Mouse (Mus musculus) heart, postnatal 25 days (tissue): ENCODE results near the gene Polr3gl. TPM values are rescaled to one million over a fixed set of nuclear protein-coding genes. Genes with fewer than 3 reads are reported as not detected.

Experiments used
- DNase-seq: peaks from one replicate; pipeline ENCODE4 v3.0.0; 2022; ENCODE audit warnings: low spot score
- intact Hi-C: fragments of 180-260 bp; cut with DNase I; formaldehyde crosslinking; loops from one replicate; pipeline ENCODE4 v1.15.1; 2025
- total RNA-seq, 2 experiments: library from RNA; stranded (reverse); gene quantifications; 2 replicates each; pipeline ENCODE4 v1.2.3; 2021

Gene Polr3gl
- total RNA-seq, 2 experiments from 2014 or later: 25.2 to 25.9 TPM

DNA sequence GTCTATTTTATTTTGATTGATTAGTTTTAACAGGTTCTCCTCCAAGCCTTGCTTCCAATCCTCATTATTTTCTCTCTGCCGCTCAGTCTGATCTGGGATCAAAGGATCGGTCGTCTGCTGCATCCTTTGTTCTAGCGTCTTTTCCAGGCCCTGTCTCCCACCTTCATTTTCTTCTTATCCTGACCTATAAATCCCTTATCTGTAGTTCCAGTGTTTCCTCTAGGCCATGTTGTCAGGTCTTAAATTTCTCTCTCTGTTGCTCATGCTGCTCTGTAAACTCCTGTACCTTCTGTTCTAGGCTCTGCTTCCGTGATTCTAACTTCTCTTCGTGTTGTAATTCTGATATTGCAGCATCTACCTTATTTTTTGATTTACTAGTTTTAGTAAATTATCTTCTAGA is 53.2 kb downstream of the Polr3gl start:
- no peak for DNase-seq
- intact Hi-C loops: no loop called here

DNA sequence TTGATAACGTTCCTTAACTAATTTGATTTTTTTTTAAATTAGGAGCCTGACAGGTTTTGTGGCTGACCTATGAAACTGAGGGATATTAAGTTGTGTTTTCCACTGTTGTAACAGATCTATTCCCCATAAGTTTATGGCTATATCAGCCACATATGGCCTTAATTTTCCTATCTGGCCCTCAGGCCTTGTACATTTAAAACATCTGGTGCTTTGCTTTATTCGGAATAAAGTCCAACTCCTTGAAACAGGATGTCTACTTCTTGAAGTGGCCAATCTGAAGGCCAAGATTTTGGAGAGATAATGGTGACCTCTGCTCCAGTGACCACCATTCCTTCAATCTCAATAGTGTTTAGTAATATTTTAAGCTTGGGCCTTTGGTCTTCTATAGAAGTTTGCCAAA is 54.7 kb downstream of the Polr3gl start:
- intact Hi-C loops: no loop called here
- DNase-seq: no peak

DNA sequence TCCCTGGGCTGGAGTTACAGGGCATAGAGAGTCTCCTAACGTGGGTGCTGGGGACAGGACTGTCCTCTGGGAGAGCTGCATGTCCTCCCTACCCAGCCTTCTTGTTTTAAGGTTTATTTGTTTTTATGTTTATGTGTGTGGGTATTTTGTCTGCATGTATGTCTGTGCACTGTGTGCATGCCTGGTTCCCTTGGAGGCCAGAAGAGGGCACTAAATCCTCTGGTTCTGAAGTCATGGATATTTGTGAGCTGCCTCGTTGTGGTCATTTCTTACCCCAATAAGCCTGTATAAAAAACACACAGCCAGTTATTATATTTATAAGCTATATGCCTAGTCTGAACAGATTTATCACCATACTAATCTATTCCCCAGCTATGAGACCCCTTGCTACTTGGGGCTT is 59.7 kb downstream of the Polr3gl start:
- intact Hi-C loops: no loop called here
- DNase-seq: no peak

DNA sequence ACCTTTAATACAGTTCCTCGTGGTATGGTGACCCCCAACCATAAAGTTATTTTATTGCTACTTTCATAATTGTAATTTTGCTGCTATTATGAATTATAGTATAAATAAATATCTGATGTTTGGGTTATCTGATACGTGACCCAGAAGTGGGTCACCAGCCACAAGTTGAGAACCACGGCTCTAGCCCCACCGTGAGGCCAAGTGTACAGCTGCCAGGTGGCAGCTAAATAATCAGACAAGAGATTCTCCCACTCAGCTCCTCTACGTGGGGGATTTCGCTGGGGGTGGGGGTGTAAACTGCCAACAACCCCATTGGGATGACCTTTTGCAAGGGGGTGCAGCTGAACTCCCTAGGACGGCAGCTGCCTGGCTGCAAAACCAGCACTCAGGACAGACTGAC is 61.9 kb downstream of the Polr3gl start:
- intact Hi-C loops: no loop called here
- no peak for DNase-seq

DNA sequence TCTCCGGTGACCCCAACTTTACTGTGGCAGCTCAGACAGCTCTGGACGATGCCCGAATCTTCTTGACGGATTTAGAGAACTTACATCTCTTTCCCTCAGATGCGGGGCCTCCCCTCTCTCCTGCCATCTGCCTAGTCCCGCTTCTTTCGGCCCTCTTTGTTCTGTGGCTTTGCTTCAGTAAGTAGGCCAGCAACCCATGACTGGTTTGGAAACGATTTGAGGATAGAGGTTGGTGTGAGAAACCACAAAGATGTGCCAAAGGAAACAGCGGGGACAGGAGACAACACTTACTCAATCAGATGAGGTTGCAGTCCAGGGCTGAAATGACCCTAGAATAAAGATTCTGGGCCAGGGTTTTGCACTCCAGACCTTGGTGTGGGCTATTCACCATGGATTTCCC is 65.5 kb downstream of the Polr3gl start:
- DNase-seq: no peak
- intact Hi-C loops: no loop called here

Other genes starting within 250 kb of the Polr3gl start
- gene BC107364, start 141.9 kb downstream of the Polr3gl start, total RNA-seq: not detected
- gene Hfe2, start 69.0 kb downstream of the Polr3gl start, total RNA-seq: 100 to 1,000 TPM; 266 to 290 TPM
- 100 to 1,000 TPM; 341 to 607 TPM for gene Txnip, start 36.2 kb downstream of the Polr3gl start, total RNA-seq
- gene Gm16253, start 17.2 kb downstream of the Polr3gl start, total RNA-seq: 1 to 10 TPM; 1.1 to 2.1 TPM
- gene Ankrd34a, start 2.5 kb upstream of the Polr3gl start, total RNA-seq: 1 to 10 TPM; 1.9 to 2.4 TPM
- 10 to 100 TPM; 25.4 to 27.2 TPM for gene Lix1l, start 7.0 kb upstream of the Polr3gl start, total RNA-seq
- gene Rbm8a, start 35.8 kb upstream of the Polr3gl start, total RNA-seq: 10 to 100 TPM; 27.9 to 34.1 TPM
- 10 to 100 TPM; 30.2 to 32.6 TPM for gene Pex11b, start 41.2 kb upstream of the Polr3gl start, total RNA-seq
- gene Gm42957, start 41.3 kb upstream of the Polr3gl start, total RNA-seq: under 1 TPM; 0.14 to 0.16 TPM
- gene Itga10, start 51.4 kb upstream of the Polr3gl start, total RNA-seq: 1 to 10 TPM in 1 of 2 experiments, under 1 TPM in 1; 0.84 to 1.0 TPM
- under 1 TPM; 0.60 to 0.95 TPM for gene Ankrd35, start 76.0 kb upstream of the Polr3gl start, total RNA-seq
- 10 to 100 TPM; 14.0 to 17.5 TPM for gene Pias3, start 102.2 kb upstream of the Polr3gl start, total RNA-seq
- 1 to 10 TPM; 2.3 to 3.2 TPM for gene Nudt17, start 114.4 kb upstream of the Polr3gl start, total RNA-seq
- 10 to 100 TPM; 23.1 to 25.2 TPM for gene Polr3c, start 133.4 kb upstream of the Polr3gl start, total RNA-seq
- 10 to 100 TPM; 22.8 to 23.3 TPM for gene Rnf115, start 133.5 kb upstream of the Polr3gl start, total RNA-seq
- not detected for gene Pdzk1, start 235.1 kb upstream of the Polr3gl start, total RNA-seq
- gene Cd160, start 235.2 kb upstream of the Polr3gl start, total RNA-seq: not detected